Mouse (Mus musculus): ENCODE data around the gene Sema3c. TPM values are rescaled to one million over a fixed set of nuclear protein-coding genes. Genes with fewer than 3 reads are reported as not detected.

The Sema3c gene
- polyA plus RNA-seq (2012; fragmentation: generic; extraction: Trizol): 1 to 10 TPM in 1 of 2 experiments, under 1 TPM in 1; 0.08 to 3.1 TPM

DNA sequence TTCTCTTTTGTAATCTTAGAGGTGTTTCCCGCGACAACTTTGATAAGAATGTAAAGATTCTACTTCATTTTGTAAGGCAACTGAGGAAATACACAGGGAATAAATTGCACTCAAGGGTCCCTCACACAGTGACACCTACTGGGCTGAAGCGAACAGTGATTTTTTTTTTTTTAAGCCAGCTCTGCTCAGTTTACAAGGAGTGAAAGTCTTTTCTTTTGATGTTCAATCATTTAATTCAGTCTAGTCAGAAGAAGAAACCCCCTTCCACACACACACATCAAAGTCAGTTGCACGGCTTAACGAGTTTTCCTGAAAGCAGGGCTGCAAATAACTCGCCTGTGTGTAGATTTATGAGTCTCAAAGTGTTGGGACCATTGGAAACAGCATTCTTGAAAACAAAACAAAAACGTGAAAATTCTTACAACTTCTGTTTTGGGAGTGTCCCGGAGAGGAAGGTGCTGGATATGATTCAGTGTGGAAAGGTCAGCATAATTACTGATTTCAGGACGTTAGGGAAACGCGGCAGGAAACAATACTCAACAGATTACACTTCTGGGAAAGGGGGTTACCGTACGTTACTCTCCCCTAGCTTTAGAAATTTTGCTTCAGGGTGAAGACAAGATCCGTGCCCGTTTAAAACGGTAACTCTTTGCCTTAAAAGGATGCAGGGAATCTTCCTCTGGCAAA lies at the start of gene Sema3c:
Gene Sema3c (plus strand): TSS at position 588 of the 687 bp plus-strand sequence.

Other genes starting within 250 kb of the Sema3c start
- gene Speer4f2, start 201.1 kb upstream of the Sema3c start, polyA plus RNA-seq (2012; fragmentation: generic; extraction: Trizol): not detected
- gene Speer4f1, start 98.2 kb upstream of the Sema3c start, polyA plus RNA-seq (2012; fragmentation: generic; extraction: Trizol): not detected

Data from C3H10T1/2 (cell line).